Mouse (Mus musculus): Measurements from ENCODE around the gene Gm10406.
"Not testable (repeated sequence)": the region's sequence is repeated elsewhere in the genome, so short reads cannot be mapped to it uniquely, and the experiment has no call there.

Gm10406 gene

GRCm38 (mm10) chr14:7026781-7027749 lies at the start of gene Gm10406:
Gm10406 (minus strand) TSS chr14:7027449.
- peak in 1 of 2 experiments; percentile 0 for DNase-seq (ENCODE audit: low spot score in 2 of 2)

- not testable (repeated sequence) for DNase-seq (ENCODE audit: low spot score in 2 of 2)
Observed at GRCm38 (mm10) chr14:7044870-7045269, 17.6 kb upstream of the Gm10406 start, which contains the start of gene Gm3685. Gm3685 (minus strand) TSS chr14:7044970.

GRCm38 (mm10) chr14:7026274-7026673 lies 975 bp downstream of the Gm10406 start:
- not testable (repeated sequence) for DNase-seq (ENCODE audit: low spot score in 2 of 2)

- not testable (repeated sequence) for DNase-seq (ENCODE audit: low spot score in 2 of 2)
Observed at GRCm38 (mm10) chr14:6973718-6974117, 53.5 kb downstream of the Gm10406 start, which contains the start of gene Gm6356. Gm6356 (minus strand) TSS chr14:6973818.

Measured in spleen, postnatal 36 days (tissue).